Mouse (Mus musculus) heart, adult 8-10 months (tissue): ENCODE data around the gene 2010111I01Rik. TPM values are rescaled to one million over a fixed set of nuclear protein-coding genes. Genes with fewer than 3 reads are reported as not detected.
"Not testable (repeated sequence)": the region's sequence is repeated elsewhere in the genome, so short reads cannot be mapped to it uniquely, and the experiment has no call there.

Experiments
- DNase-seq: peaks from one replicate; pipeline ENCODE4 v3.0.0; 2022; ENCODE audit warnings: low spot score
- total RNA-seq, 4 experiments: library from RNA; stranded (reverse); gene quantifications; 2 replicates each; pipeline ENCODE4 v1.2.4; 2022

Gene 2010111I01Rik
- total RNA-seq, 4 experiments from 2014 or later: 91.5 to 112 (median 98.3) TPM

GRCm38 (mm10) chr13:63313748-63314607 is 349.3 kb downstream of the 2010111I01Rik start:
- DNase-seq: no peak

GRCm38 (mm10) chr13:63314608-63314920 is 349.9 kb downstream of the 2010111I01Rik start:
- DNase-seq: no peak

- DNase-seq: not testable (repeated sequence)
Measured at GRCm38 (mm10) chr13:63315111-63315510, 350.4 kb downstream of the 2010111I01Rik start.

GRCm38 (mm10) chr13:63315777-63316176 is 351.1 kb downstream of the 2010111I01Rik start:
- DNase-seq: no peak

GRCm38 (mm10) chr13:63316407-63316806 is 351.7 kb downstream of the 2010111I01Rik start:
- no peak for DNase-seq

GRCm38 (mm10) chr13:63317681-63318104 is 353.0 kb downstream of the 2010111I01Rik start:
- DNase-seq: no peak

- DNase-seq: no peak
Measured at GRCm38 (mm10) chr13:63319814-63320213, 355.1 kb downstream of the 2010111I01Rik start.

GRCm38 (mm10) chr13:63321689-63322088 is 357.0 kb downstream of the 2010111I01Rik start:
- DNase-seq: no peak

GRCm38 (mm10) chr13:63322756-63323155 is 358.1 kb downstream of the 2010111I01Rik start:
- no peak for DNase-seq

- peak; percentile 54 for DNase-seq
Measured at GRCm38 (mm10) chr13:63323286-63324075, 358.8 kb downstream of the 2010111I01Rik start.

GRCm38 (mm10) chr13:63324311-63324710 is 359.6 kb downstream of the 2010111I01Rik start:
- no peak for DNase-seq

- no peak for DNase-seq
Measured at GRCm38 (mm10) chr13:63324978-63325848, 360.5 kb downstream of the 2010111I01Rik start.

GRCm38 (mm10) chr13:63326015-63326414 is 361.3 kb downstream of the 2010111I01Rik start:
- DNase-seq: no peak

GRCm38 (mm10) chr13:63330236-63330860 is 365.7 kb downstream of the 2010111I01Rik start:
- no peak for DNase-seq

- DNase-seq: peak; percentile 77
Measured at GRCm38 (mm10) chr13:63331379-63331778, 366.7 kb downstream of the 2010111I01Rik start.

GRCm38 (mm10) chr13:63332576-63333300 is 368.0 kb downstream of the 2010111I01Rik start:
- DNase-seq: peak; percentile 73

GRCm38 (mm10) chr13:63335421-63336134 is 370.9 kb downstream of the 2010111I01Rik start:
- DNase-seq: no peak

GRCm38 (mm10) chr13:63336335-63336734 is 371.6 kb downstream of the 2010111I01Rik start:
- no peak for DNase-seq

GRCm38 (mm10) chr13:63337239-63337960 is 372.7 kb downstream of the 2010111I01Rik start:
- DNase-seq: no peak
